ENCODE assay signal across 9 mouse cellular contexts in the genomic region with DNA sequence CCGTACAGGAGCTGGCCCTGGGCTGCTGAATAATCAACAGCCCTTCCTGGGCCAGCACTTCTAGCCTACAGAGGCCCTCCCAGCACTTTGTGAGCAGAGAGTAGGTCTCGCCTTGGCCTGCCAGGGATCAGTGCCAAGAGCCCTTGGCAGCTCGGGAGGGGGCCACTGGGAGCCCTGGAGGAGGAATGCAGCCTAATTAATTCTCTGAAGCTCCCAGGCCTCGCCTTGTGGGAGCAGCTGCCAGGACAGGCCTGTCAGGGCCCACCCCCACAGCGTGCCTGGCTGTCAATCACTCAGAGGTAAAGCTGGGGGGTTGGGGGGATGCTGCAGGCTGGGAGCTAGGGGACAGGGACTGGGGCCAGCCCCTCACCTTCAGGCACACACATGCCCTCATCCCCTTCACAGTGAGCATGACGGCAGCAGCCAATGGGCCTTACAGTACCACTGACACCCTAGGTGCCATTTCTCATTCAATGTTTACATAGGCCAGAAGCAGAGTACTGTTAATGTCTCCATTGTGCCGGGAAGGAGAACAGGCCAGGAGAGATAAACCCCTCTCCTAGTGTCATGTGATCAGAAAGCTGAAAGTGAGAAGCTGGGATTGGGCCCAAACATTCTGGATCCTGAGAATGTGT. TPM values are rescaled to one million over a fixed set of nuclear protein-coding genes. Genes with fewer than 3 reads are reported as not detected.
DNase-seq lines count a peak whose midpoint lies in the region; ATAC-seq lines count a peak whose summit lies in the region.
"Had no signal": no experiment of that assay in that cellular context is flagged by ENCODE, and none has a peak within 500 bp of the region (broad histone marks: within the 10 kb centered on the region; RNA-seq: fewer than 3 reads in every experiment).

No protein-coding gene starts in this region.

- H3K36me3 ChIP-seq in heart, embryonic 14.5 days (ENCODE audit: control insufficient read depth, insufficient read depth, low read length), result no peaks in the 10 kb centered on the region

- H3K4me1 ChIP-seq in heart, embryonic 14.5 days (ENCODE audit: control insufficient read depth in 2 of 2, insufficient read depth in 2 of 2, low read length in 2 of 2), result peaks cover 19 to 31% of the 10 kb centered on the region in 2 experiments
- H3K4me1 ChIP-seq: megakaryocyte, embryonic 14.5 days had no signal

- no peaks in the 10 kb centered on the region for H3K27me3 ChIP-seq in heart, embryonic 14.5 days (ENCODE audit: control insufficient read depth, insufficient read depth, low read length)

- H3K4me2 ChIP-seq in heart, embryonic 14.5 days (ENCODE audit: low read length), result no peak overlapping the region

- 0 out of 2 replicates have a peak, but pooled peaks have one; percentile 32 for ATAC-seq in heart, embryonic 14.5 days (ENCODE audit: insufficient number of reproducible peaks, insufficient read depth, low FRiP score, low read depth)

- H3K9ac ChIP-seq in heart, embryonic 14.5 days (ENCODE audit: low read length), result peak overlapping the region; percentile 34; the same call in 1 of the 2 replicates

- no peaks in the 10 kb centered on the region for H3K9me3 ChIP-seq in heart, embryonic 14.5 days (ENCODE audit: control insufficient read depth, low read length)
- H3K9me3 ChIP-seq: megakaryocyte, embryonic 14.5 days had no signal

- peak overlapping the region in 1 of 2 experiments; percentile 19; a peak in 1 of 4 replicates for H3K27ac ChIP-seq in heart, embryonic 14.5 days (replicated peaks in 1 of 2; ENCODE audit: control insufficient read depth in 1 of 2, insufficient read depth in 1 of 2, low read depth in 2 of 2, low read length in 2 of 2)

- no peak for DNase-seq in heart, adult 8-10 months (ENCODE audit: low spot score)
- peak; percentile 7 for DNase-seq in R1 (ENCODE audit: low read depth, low spot score)
- peak; percentile 30 to 46 for DNase-seq in frontal cortex, postnatal 14 days (ENCODE audit: low spot score in 2 of 2)
- peak; percentile 57 to 64 for DNase-seq in layer of hippocampus, postnatal 36 days
- peak; percentile 88 for DNase-seq in retina, postnatal 1 day
- DNase-seq in urinary bladder, postnatal 14 days (ENCODE audit: low spot score), result no peak
- DNase-seq in spleen, adult 18-20 months, result no peak

- 10% methylated on average over 7 of the region's 7 CpGs for WGBS in heart, embryonic 14.5 days

- H3K4me3 ChIP-seq in heart, embryonic 14.5 days (ENCODE audit: control insufficient read depth in 1 of 2, insufficient read depth in 1 of 2, low read depth in 1 of 2, low read length in 2 of 2), result no peak overlapping the region
- H3K4me3 ChIP-seq: megakaryocyte, embryonic 14.5 days had no signal

RNA-seq across cellular contexts. Expression of gene Edn2, which starts 11.2 kb away (rescaled TPM):
- polyA plus RNA-seq in heart, embryonic 14.5 days (2014; fragmentation: Nextera tagmentation; extraction: Ambion mirVana), result 0.44 and 1.0 TPM in 2 replicates
- total RNA-seq in heart, adult 8-10 months (2022), result not detected
- total RNA-seq in layer of hippocampus, postnatal 36 days (2021), result not detected

Comparison
In these comparisons a context has a peak if more than half of its experiments do, and no peak if none do; other contexts are left out.
1. DNase-seq: peak in R1 (single experiment), frontal cortex, postnatal 14 days (2 of 2), layer of hippocampus, postnatal 36 days (2 of 2) and retina, postnatal 1 day (single experiment); none in heart, adult 8-10 months (single experiment), urinary bladder, postnatal 14 days (single experiment) and spleen, adult 18-20 months (0 of 2).